ENCODE assay signal across 29 mouse cellular contexts in the genomic region with DNA sequence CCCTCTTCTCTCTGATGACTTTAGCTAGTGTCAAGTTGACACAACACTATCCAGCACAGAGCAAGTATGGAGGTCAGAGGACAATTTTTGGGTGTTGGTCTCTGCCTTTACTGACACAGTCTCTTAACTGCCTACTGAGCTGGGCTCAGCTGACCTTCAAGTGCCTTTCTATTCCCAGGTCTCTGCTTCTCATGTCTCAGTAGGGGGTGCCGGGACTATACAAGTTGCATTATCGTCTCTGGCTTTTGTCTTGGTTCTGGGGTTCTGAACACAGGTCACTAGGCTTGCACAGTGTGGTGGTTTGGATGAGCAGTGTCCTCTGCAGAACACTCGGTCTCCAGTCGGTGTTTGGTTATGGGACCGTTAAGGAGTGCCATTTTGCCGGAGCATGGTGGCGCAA.
"Had no signal": no experiment of that assay in that cellular context is flagged by ENCODE, and none has a peak within 500 bp of the region (broad histone marks: within the 10 kb centered on the region; RNA-seq: fewer than 3 reads in every experiment).

No protein-coding gene starts in this region.

- H3K27ac ChIP-seq: heart, embryonic 13.5 days; heart, embryonic 15.5 days; hindbrain, embryonic 10.5 days; hindbrain, embryonic 12.5 days; hindbrain, embryonic 13.5 days; hindbrain, embryonic 14.5 days; hindbrain, embryonic 15.5 days; hindbrain, postnatal 0 days; intestine, embryonic 15.5 days; kidney, embryonic 15.5 days; kidney, postnatal 0 days; layer of hippocampus, adult 2 months; left cerebral cortex, adult 2 months had no signal

- H3K36me3 ChIP-seq: heart, embryonic 12.5 days; heart, embryonic 13.5 days; heart, embryonic 15.5 days; hindbrain, embryonic 10.5 days; hindbrain, embryonic 12.5 days; hindbrain, embryonic 13.5 days; hindbrain, embryonic 15.5 days; intestine, embryonic 15.5 days; kidney, embryonic 15.5 days had no signal

- H3K27me3 ChIP-seq: heart, embryonic 12.5 days; heart, embryonic 13.5 days; heart, embryonic 15.5 days; hindbrain, embryonic 12.5 days; hindbrain, embryonic 13.5 days; hindbrain, embryonic 15.5 days; intestine, embryonic 15.5 days; kidney, embryonic 15.5 days had no signal

- DNase-seq: heart, postnatal 10 days; heart, postnatal 14 days; heart, postnatal 36 days; heart, postnatal 4 days; kidney, adult 11 months; kidney, adult 18-20 months; kidney, adult 2 months; kidney, adult 8-10 months; kidney, postnatal 10 days; kidney, postnatal 14 days; kidney, postnatal 25 days; kidney, postnatal 36 days; kidney, postnatal 4 days; layer of hippocampus, adult 9-11 months; layer of hippocampus, postnatal 36 days had no signal

- H3K4me3 ChIP-seq: heart, embryonic 12.5 days; heart, embryonic 13.5 days; heart, embryonic 15.5 days; hindbrain, embryonic 10.5 days; hindbrain, embryonic 12.5 days; hindbrain, embryonic 13.5 days; hindbrain, embryonic 15.5 days; intestine, embryonic 15.5 days; kidney, embryonic 15.5 days; layer of hippocampus, adult 2 months; left cerebral cortex, adult 2 months had no signal

- H3K4me1 ChIP-seq: heart, embryonic 12.5 days; heart, embryonic 13.5 days; heart, embryonic 15.5 days; hindbrain, embryonic 10.5 days; hindbrain, embryonic 12.5 days; hindbrain, embryonic 13.5 days; hindbrain, embryonic 15.5 days; intestine, embryonic 15.5 days; kidney, embryonic 15.5 days had no signal

- H3K9me3 ChIP-seq: heart, embryonic 15.5 days; hindbrain, embryonic 13.5 days; hindbrain, embryonic 15.5 days; kidney, embryonic 15.5 days had no signal
